Mouse (Mus musculus) G1E (cell line): ENCODE data around the gene Pi4ka.

Experiments used
- CTCF ChIP-seq: IDR thresholded peaks from 2 replicates; pipeline ENCODE4 v1.5.1; 2012; ENCODE audit warnings: low read depth, low read length, inconsistent platforms, mixed read lengths
- GATA1 ChIP-seq: IDR thresholded peaks from 2 replicates; pipeline ENCODE4 v1.6.1; 2012; ENCODE audit warnings: borderline replicate concordance, low read length, inconsistent platforms, mixed read lengths
- GATA2 ChIP-seq: IDR thresholded peaks from 2 replicates; pipeline ENCODE4 v1.6.1; 2012; ENCODE audit warnings: low read depth, low read length, inconsistent platforms, borderline replicate concordance
- POLR2AphosphoS5 ChIP-seq: IDR thresholded peaks from 2 replicates; pipeline ENCODE4 v1.6.1; 2012; ENCODE audit warnings: low read depth, low read length, inconsistent platforms; ENCODE audit not compliant: insufficient replicate concordance

- TF ChIP-seq CTCF (no peak), GATA1 (no peak), GATA2 (no peak), POLR2AphosphoS5 (no peak)
These were observed 150.8 kb downstream of the Pi4ka start for GRCm38 (mm10) chr16:17255270-17255669.
